Mouse (Mus musculus) limb, embryonic 11.5 days (tissue): Measurements from ENCODE around the gene Fbxo42. TPM values are rescaled to one million over a fixed set of nuclear protein-coding genes. Genes with fewer than 3 reads are reported as not detected.

Experiments
- ATAC-seq: fragments of 200-750 bp; cut with Nextera tagmentation; 2 replicates; pipeline ENCODE4 v1.8.0; 2017; ENCODE audit warnings: low read depth; ENCODE audit not compliant: insufficient number of reproducible peaks, low FRiP score, low TSS enrichment
- DNase-seq: peaks from one replicate; pipeline ENCODE4 v3.0.0-alpha.2; 2015; ENCODE audit warnings: low spot score
- H3K27ac ChIP-seq: fragments of 300-500 bp; sonication (generic); replicated peaks from 2 replicates; pipeline ENCODE4 v1.5.1; 2014; ENCODE audit warnings: low read depth, mild to moderate bottlenecking, low read length
- H3K27me3 ChIP-seq: fragments of 300-500 bp; sonication (generic); 2 replicates; pipeline ENCODE4 v1.6.1; 2014; ENCODE audit warnings: mild to moderate bottlenecking, low read length, mixed read lengths; ENCODE audit not compliant: control insufficient read depth, insufficient read depth
- H3K36me3 ChIP-seq: fragments of 300-500 bp; sonication (generic); 2 replicates; pipeline ENCODE4 v1.6.1; 2014; ENCODE audit warnings: mild to moderate bottlenecking, low read length, moderate library complexity, mixed read lengths; ENCODE audit not compliant: control insufficient read depth, insufficient read depth
- H3K4me1 ChIP-seq: fragments of 300-500 bp; sonication (generic); 2 replicates; pipeline ENCODE4 v1.6.1; 2014; ENCODE audit warnings: low read length, mixed read lengths; ENCODE audit not compliant: control insufficient read depth, insufficient read depth
- H3K4me2 ChIP-seq: fragments of 300-500 bp; sonication (generic); 2 replicates; pipeline ENCODE4 v1.6.1; 2014; ENCODE audit warnings: low read depth, mild to moderate bottlenecking, moderate library complexity; ENCODE audit not compliant: severe bottlenecking
- H3K4me3 ChIP-seq: fragments of 300-500 bp; sonication (generic); 2 replicates; pipeline ENCODE4 v1.5.1; 2014; ENCODE audit warnings: low read depth, low read length
- H3K9ac ChIP-seq: fragments of 300-500 bp; sonication (generic); 2 replicates; pipeline ENCODE4 v1.6.1; 2014; ENCODE audit warnings: mild to moderate bottlenecking, low read length
- H3K9me3 ChIP-seq: fragments of 300-500 bp; sonication (generic); 2 replicates; pipeline ENCODE4 v1.6.1; 2016; ENCODE audit warnings: low read length; ENCODE audit not compliant: control insufficient read depth
- WGBS: fragments of 180-500 bp; shearing (Covaris S2); extraction: QIAGEN DNeasy Blood & Tissue Kit; methylation state at CpG from one replicate; pipeline ENCODE4 v1.1.7; 2014; 5-methylcytosine and 5-hydroxymethylcytosine counted together
- polyA plus RNA-seq: library from polyadenylated mRNA; unstranded; fragments of >200 nt; fragmentation: Nextera tagmentation; extraction: Ambion mirVana; gene quantifications from 2 replicates; pipeline ENCODE4 v1.2.1, GENCODE M21; 2014

Gene Fbxo42
- polyA plus RNA-seq, 1 experiment from 2014 or later: 30.4 TPM

GRCm38 (mm10) chr4:141186923-141187836 lies 39.5 kb downstream of the Fbxo42 start:
- no peaks in the 10 kb centered on the region for H3K27me3 ChIP-seq
- H3K9ac ChIP-seq: no peak overlapping the region
- peaks cover 13% of the 10 kb centered on the region; the same call in 1 of the 2 replicates for H3K4me1 ChIP-seq
- ATAC-seq: no peak
- H3K4me3 ChIP-seq: no peak overlapping the region
- H3K9me3 ChIP-seq: no peaks in the 10 kb centered on the region
- H3K27ac ChIP-seq: peak overlapping the region; percentile 38; the same call in 1 of the 2 replicates
- no peak for DNase-seq
- peaks cover 3% of the 10 kb centered on the region; the same call in 1 of the 2 replicates for H3K36me3 ChIP-seq
- no peak overlapping the region for H3K4me2 ChIP-seq
- WGBS: 70% methylated on average over 9 of the region's 9 CpGs

- Histone ChIP-seq H3K4me3 (no peak overlapping the region), H3K4me1 (peaks cover 10% of the 10 kb centered on the region; the same call in 1 of the 2 replicates), H3K9ac (no peak overlapping the region), H3K4me2 (no peak overlapping the region), H3K9me3 (no peaks in the 10 kb centered on the region), H3K27me3 (no peaks in the 10 kb centered on the region), H3K36me3 (peaks cover 11% of the 10 kb centered on the region), H3K27ac (no peak overlapping the region)
- ATAC-seq (no peak), DNase-seq (no peak)
- WGBS: 90% methylated on average over 7 of the region's 7 CpGs
Observed at GRCm38 (mm10) chr4:141191294-141191693, 43.6 kb downstream of the Fbxo42 start.

GRCm38 (mm10) chr4:141194553-141194952 lies 46.8 kb downstream of the Fbxo42 start:
- H3K9me3 ChIP-seq: no peaks in the 10 kb centered on the region
- H3K36me3 ChIP-seq: peaks cover 21% of the 10 kb centered on the region
- DNase-seq: no peak
- H3K9ac ChIP-seq: no peak overlapping the region
- H3K4me1 ChIP-seq: no peaks in the 10 kb centered on the region
- no peaks in the 10 kb centered on the region for H3K27me3 ChIP-seq
- no peak for ATAC-seq
- H3K4me3 ChIP-seq: no peak overlapping the region
- 91% methylated on average over 6 of the region's 6 CpGs for WGBS
- H3K27ac ChIP-seq: no peak overlapping the region
- H3K4me2 ChIP-seq: no peak overlapping the region

GRCm38 (mm10) chr4:141196981-141197685 lies 49.4 kb downstream of the Fbxo42 start:
- no peaks in the 10 kb centered on the region for H3K27me3 ChIP-seq
- peaks cover 24% of the 10 kb centered on the region for H3K36me3 ChIP-seq
- no peaks in the 10 kb centered on the region for H3K4me1 ChIP-seq
- H3K9me3 ChIP-seq: no peaks in the 10 kb centered on the region
- no peak overlapping the region for H3K4me2 ChIP-seq
- no peak overlapping the region for H3K9ac ChIP-seq
- no peak overlapping the region for H3K4me3 ChIP-seq
- DNase-seq (no peak), ATAC-seq (no peak)
- 96% methylated on average over 13 of the region's 13 CpGs for WGBS
- no peak overlapping the region for H3K27ac ChIP-seq

GRCm38 (mm10) chr4:141197686-141198035 lies 49.9 kb downstream of the Fbxo42 start:
- Histone ChIP-seq H3K36me3 (peaks cover 23% of the 10 kb centered on the region), H3K4me3 (no peak overlapping the region), H3K4me1 (no peaks in the 10 kb centered on the region), H3K9ac (no peak overlapping the region), H3K9me3 (no peaks in the 10 kb centered on the region), H3K27me3 (no peaks in the 10 kb centered on the region), H3K4me2 (no peak overlapping the region), H3K27ac (no peak overlapping the region)
- ATAC-seq (no peak), DNase-seq (no peak)
- 95% methylated on average over 13 of the region's 13 CpGs for WGBS

GRCm38 (mm10) chr4:141200906-141201305 lies 53.2 kb downstream of the Fbxo42 start:
- no peak for ATAC-seq
- 88% methylated on average over 11 of the region's 11 CpGs for WGBS
- H3K36me3 ChIP-seq: peaks cover 18% of the 10 kb centered on the region

GRCm38 (mm10) chr4:141202192-141202591 lies 54.5 kb downstream of the Fbxo42 start:
- H3K9me3 ChIP-seq: no peaks in the 10 kb centered on the region
- no peak overlapping the region for H3K9ac ChIP-seq
- no peak overlapping the region for H3K4me3 ChIP-seq
- ATAC-seq (no peak), DNase-seq (no peak)
- WGBS: 95% methylated on average over 6 of the region's 6 CpGs
- no peaks in the 10 kb centered on the region for H3K4me1 ChIP-seq
- H3K4me2 ChIP-seq: no peak overlapping the region
- H3K27me3 ChIP-seq: no peaks in the 10 kb centered on the region
- peaks cover 18% of the 10 kb centered on the region for H3K36me3 ChIP-seq
- no peak overlapping the region for H3K27ac ChIP-seq

More at GRCm38 (mm10) chr4:141200906-141201305, 53.2 kb downstream of the Fbxo42 start:
- no peaks in the 10 kb centered on the region for H3K4me1 ChIP-seq
- no peak overlapping the region for H3K27ac ChIP-seq
- no peak overlapping the region for H3K9ac ChIP-seq
- H3K4me2 ChIP-seq: no peak overlapping the region
- no peaks in the 10 kb centered on the region for H3K9me3 ChIP-seq
- H3K27me3 ChIP-seq: no peaks in the 10 kb centered on the region
- DNase-seq: no peak
- H3K4me3 ChIP-seq: no peak overlapping the region

- Histone ChIP-seq H3K9ac (no peak overlapping the region), H3K9me3 (no peaks in the 10 kb centered on the region), H3K4me2 (no peak overlapping the region), H3K36me3 (peaks cover 8% of the 10 kb centered on the region), H3K27ac (no peak overlapping the region), H3K4me1 (no peaks in the 10 kb centered on the region), H3K4me3 (no peak overlapping the region), H3K27me3 (no peaks in the 10 kb centered on the region)
- no peak for ATAC-seq
- DNase-seq: no peak
- 70% methylated on average over 4 of the region's 4 CpGs for WGBS
Observed at GRCm38 (mm10) chr4:141204580-141205061, 56.9 kb downstream of the Fbxo42 start.
